Mouse (Mus musculus) cerebellum, adult (tissue): ENCODE measurements around the gene Tnfaip8l1.

ENCODE experiments used
- ATAC-seq: cut with Nextera tagmentation; 2 replicates; pipeline ENCODE4 v1.9.2; 2017; ENCODE audit warnings: mild to moderate bottlenecking, moderate library complexity, mixed read lengths; ENCODE audit not compliant: insufficient number of reproducible peaks, low FRiP score, low TSS enrichment

Tnfaip8l1 gene

DNA sequence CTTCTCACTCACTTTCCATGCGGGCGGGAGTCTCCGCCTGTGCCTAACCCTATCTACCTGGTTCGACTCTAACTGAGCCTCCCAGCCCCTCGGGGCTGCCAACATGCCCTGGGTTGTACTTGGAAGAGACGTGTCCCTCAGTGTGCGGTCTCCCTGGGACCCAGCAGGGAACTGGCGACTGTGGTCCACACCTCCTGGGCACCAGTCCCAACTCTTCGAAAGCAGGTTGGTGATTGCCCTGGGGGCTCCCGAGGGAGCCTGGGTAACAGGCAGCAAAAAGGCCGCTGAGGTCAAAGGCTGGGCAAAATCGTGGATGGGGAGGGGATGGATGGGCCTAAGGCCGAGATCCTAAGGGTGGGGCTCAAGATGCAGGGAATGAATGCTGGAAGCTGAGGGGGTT lies 55.4 kb downstream of the Tnfaip8l1 start:
- no peak for ATAC-seq

DNA sequence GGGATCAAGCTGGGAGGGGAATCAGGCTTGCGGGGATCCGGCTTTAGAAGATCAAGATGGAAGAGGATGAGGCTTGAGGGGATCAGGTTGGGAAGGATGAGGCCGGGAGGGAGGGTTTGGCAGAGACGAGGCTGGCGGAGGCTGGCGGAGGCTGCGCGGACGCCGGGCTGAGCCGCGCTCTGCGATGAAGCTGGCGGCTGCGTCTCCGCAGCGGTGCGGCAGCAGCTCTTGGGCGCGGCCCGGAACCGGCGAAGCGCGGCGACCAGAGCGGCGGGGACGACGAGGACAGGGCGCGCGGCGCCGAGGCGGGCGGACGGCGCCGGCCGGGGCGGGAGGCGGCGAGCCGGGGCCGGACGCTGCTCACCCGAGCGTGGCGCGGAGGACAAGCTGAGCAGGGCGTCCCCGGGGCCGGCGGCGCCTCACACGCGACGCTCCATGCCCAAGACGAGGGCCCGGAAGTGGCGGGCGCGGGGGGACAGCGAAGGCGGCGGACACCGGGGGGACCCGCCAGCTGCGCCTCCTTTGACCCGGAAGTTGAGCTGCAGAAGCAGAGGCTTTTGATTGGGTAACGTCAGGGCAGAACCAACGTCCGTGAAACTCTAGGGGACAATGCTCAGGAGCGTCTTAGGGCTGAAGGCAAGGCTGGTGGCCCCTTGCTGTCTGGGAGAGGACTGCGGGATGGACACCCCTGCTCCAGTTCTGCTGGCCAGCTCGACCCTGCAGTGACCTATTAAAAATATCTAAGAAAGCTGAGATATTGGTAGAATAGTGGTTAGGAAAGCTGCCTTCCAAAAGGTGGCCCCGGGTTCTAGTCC lies 56.3 kb downstream of the Tnfaip8l1 start, which contains the start of gene Dpp9:
Dpp9 (minus strand) TSS at position 529 of the 815 bp plus-strand sequence.
- peak; percentile 98 for ATAC-seq

DNA sequence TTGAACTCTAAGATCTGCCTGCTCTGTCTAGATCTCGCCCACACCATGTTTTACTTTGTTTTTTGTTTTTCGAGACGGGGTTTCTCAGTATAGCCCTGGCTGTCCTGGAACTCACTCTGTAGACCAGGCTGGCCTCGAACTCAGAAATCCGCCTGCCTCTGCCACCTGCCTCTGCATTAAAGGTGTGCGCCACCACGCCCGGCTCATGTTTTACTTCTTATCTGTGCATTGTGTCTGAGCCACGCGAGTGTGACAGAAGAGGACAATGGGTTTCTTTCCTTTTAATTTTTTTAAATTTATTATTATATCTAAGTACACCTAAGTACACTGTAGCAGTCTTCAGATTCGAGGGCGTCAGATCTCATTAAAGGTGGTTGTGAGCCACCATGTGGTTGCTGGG lies 57.0 kb downstream of the Tnfaip8l1 start:
- no peak for ATAC-seq

DNA sequence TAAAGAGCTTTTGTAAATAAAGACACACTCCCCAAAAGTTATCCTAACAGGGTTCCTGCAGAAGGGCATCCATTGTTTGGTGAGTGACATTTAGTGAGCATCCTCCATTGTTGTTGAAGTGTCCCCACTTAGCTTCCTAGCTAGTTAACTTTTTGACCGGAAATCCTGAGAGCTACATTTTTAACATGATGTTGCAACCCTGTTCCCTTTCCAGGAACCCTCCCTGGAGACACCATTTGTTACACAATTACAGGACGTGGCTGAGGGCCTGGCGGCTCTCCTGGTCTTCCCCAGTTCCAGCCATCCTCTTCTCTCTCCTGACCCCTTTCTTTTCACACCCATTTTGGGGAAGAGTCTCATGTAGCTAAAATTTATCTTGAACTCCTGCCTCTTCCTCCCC lies 57.5 kb downstream of the Tnfaip8l1 start:
- no peak for ATAC-seq
